Mouse (Mus musculus) colon, adult 2 months (tissue): ENCODE results near the gene Eef1akmt2. TPM values are rescaled to one million over a fixed set of nuclear protein-coding genes. Genes with fewer than 3 reads are reported as not detected.

Experiments used
- polyA plus RNA-seq: library from polyadenylated mRNA; depleted of rRNA; stranded (reverse); fragments of >200 nt; gene quantifications from 2 replicates; pipeline ENCODE4 v1.2.3, GENCODE M21; 2012; rRNA removed

Eef1akmt2 gene
- 3.9 and 5.2 TPM in 2 replicates for polyA plus RNA-seq

GRCm38 (mm10) chr7:132852173-132852844 is at the start of gene Eef1akmt2:
Gene Eef1akmt2 (minus strand): TSS chr7:132852673.

GRCm38 (mm10) chr7:132859042-132859958 is 6.8 kb upstream of the Eef1akmt2 start, which contains the start of gene Abraxas2:
Gene Abraxas2 (plus strand): TSS chr7:132859225.

GRCm38 (mm10) chr7:132813416-132814088 is 38.9 kb downstream of the Eef1akmt2 start, which contains the start of gene Fam53b:
Gene Fam53b (minus strand): TSS chr7:132813886.

Other genes with a start within 250 kb of the Eef1akmt2 start
- 15.2 and 19.6 TPM in 2 replicates for gene Lhpp, start 242.0 kb downstream of the Eef1akmt2 start, polyA plus RNA-seq
- 28.2 and 32.8 TPM in 2 replicates for gene Fam53b, start 38.8 kb downstream of the Eef1akmt2 start, polyA plus RNA-seq
- gene Abraxas2, start 6.6 kb upstream of the Eef1akmt2 start, polyA plus RNA-seq = 5.6 and 6.4 TPM in 2 replicates
- gene Zranb1, start 78.5 kb upstream of the Eef1akmt2 start, polyA plus RNA-seq = 3.4 TPM in 2 replicates